Mouse (Mus musculus): ENCODE results near the gene Slamf9.

GRCm38 (mm10) chr1:172481540-172482280 lies 6.6 kb downstream of the Slamf9 start, which contains the start of gene Igsf9:
- no peak for TF ChIP-seq POLR2A (IDR thresholded peaks at IDR 0.05; ENCODE audit: low read depth, low read length)
- no peak for TF ChIP-seq EP300 (IDR thresholded peaks at IDR 0.05; ENCODE audit: low read length)
- TF ChIP-seq MAZ (IDR thresholded peaks at IDR 0.05; ENCODE audit: low read depth, low read length): peak; percentile 81
- peak in 1 of 2 experiments; percentile 68; a peak in 2 of 4 replicates for TF ChIP-seq CTCF (conservative IDR thresholded peaks at IDR 0.05 in 1 of 2, IDR thresholded peaks at IDR 0.05 in 1 of 2; ENCODE audit: low read depth in 2 of 2, low read length in 2 of 2)
- TF ChIP-seq ZC3H11A (IDR thresholded peaks at IDR 0.05; ENCODE audit: low read depth, low read length): no peak
- peak; percentile 58 for TF ChIP-seq ELF1 (IDR thresholded peaks at IDR 0.05; ENCODE audit: low read depth, low read length)
- TF ChIP-seq ZNF384 (IDR thresholded peaks at IDR 0.05; ENCODE audit: low read depth, low read length): no peak
